Mouse (Mus musculus): ENCODE data around the gene Ankrd34a. TPM values are rescaled to one million over a fixed set of nuclear protein-coding genes. Genes with fewer than 3 reads are reported as not detected.
A peak's percentile ranks its signal among the peaks of the same experiment; 100 is the strongest.

Gene Ankrd34a
- total and polyA plus RNA-seq, 3 experiments, result 0.04 to 0.11 TPM; not detected in 1

GRCm38 (mm10) chr3:96573611-96574511, 22.6 kb upstream of the Ankrd34a start:
- Histone ChIP-seq H3K4me1 (ENCODE audit: control insufficient read depth in 1 of 2, insufficient read depth in 2 of 2) (peaks cover 12 to 49% of the 10 kb centered on the region in 2 experiments), H3K27ac (ENCODE audit: insufficient read depth, low read depth) (no peak overlapping the region), H3K9ac (ENCODE audit: insufficient read depth, low read depth) (no peak overlapping the region), H3K4me3 (replicated peaks in 1 of 3; ENCODE audit: low read depth in 2 of 3, low read length in 2 of 3, poor library complexity in 1 of 3) (no peak overlapping the region), H3K79me2 (replicated peaks; ENCODE audit: control insufficient read depth, extremely low read depth, insufficient read depth, poor library complexity, severe bottlenecking) (no peaks in the 10 kb centered on the region), H3K9me3 (replicated peaks; ENCODE audit: low read length) (no peaks in the 10 kb centered on the region), H3K27me3 (replicated peaks) (no peaks in the 10 kb centered on the region), H3K36me3 (replicated peaks in 1 of 2; ENCODE audit: control insufficient read depth in 1 of 2, insufficient read depth in 1 of 2, low read length in 1 of 2) (peaks cover 0 to 4% of the 10 kb centered on the region in 2 experiments), H3K4me2 (ENCODE audit: insufficient read depth, low read depth, poor library complexity, severe bottlenecking) (no peak overlapping the region)
- DNase-seq (ENCODE audit: extremely low read depth), result no peak
- TF ChIP-seq ELF1 (IDR thresholded peaks at IDR 0.05; ENCODE audit: low read depth, low read length), result no peak
- TF ChIP-seq SMC3 (IDR thresholded peaks at IDR 0.05; ENCODE audit: low read depth, low read length), result no peak
- TF ChIP-seq ZC3H11A (IDR thresholded peaks at IDR 0.05; ENCODE audit: low read depth, low read length), result no peak
- TF ChIP-seq NRF1 (IDR thresholded peaks at IDR 0.05; ENCODE audit: low read depth, low read length), result no peak
- in situ Hi-C loops (cut with MboI; ENCODE audit: low pct_ligation_motif_present, low pct_unique_long_range_greater_than_20kb, low sequenced_read_pairs) (no loop called here), dilution Hi-C loops (cut with MboI; ENCODE audit: extremely low pct_ligation_motif_present, extremely low pct_unique_long_range_greater_than_20kb, low sequenced_read_pairs) (no loop called here)

- TF ChIP-seq RCOR1 (conservative IDR thresholded peaks at IDR 0.05; ENCODE audit: low read depth, low read length) (no peak), ELF1 (IDR thresholded peaks at IDR 0.05; ENCODE audit: low read depth, low read length) (peak; percentile 31; the same call in 1 of the 2 replicates)
- peaks cover 13 to 50% of the 10 kb centered on the region in 2 experiments for H3K4me1 ChIP-seq (ENCODE audit: control insufficient read depth in 1 of 2, insufficient read depth in 2 of 2)
- no peak overlapping the region for H3K27ac ChIP-seq (ENCODE audit: insufficient read depth, low read depth)
- H3K36me3 ChIP-seq (replicated peaks in 1 of 2; ENCODE audit: control insufficient read depth in 1 of 2, insufficient read depth in 1 of 2, low read length in 1 of 2), result peaks cover 0 to 5% of the 10 kb centered on the region in 2 experiments
- dilution Hi-C loops (cut with MboI; ENCODE audit: extremely low pct_ligation_motif_present, extremely low pct_unique_long_range_greater_than_20kb, low sequenced_read_pairs) (no loop called here), in situ Hi-C loops (cut with MboI; ENCODE audit: low pct_ligation_motif_present, low pct_unique_long_range_greater_than_20kb, low sequenced_read_pairs) (no loop called here)
- no peak for DNase-seq (ENCODE audit: extremely low read depth)
- peak overlapping the region; percentile 67; the same call in 1 of the 2 replicates for H3K4me2 ChIP-seq (ENCODE audit: insufficient read depth, low read depth, poor library complexity, severe bottlenecking)
- no peaks in the 10 kb centered on the region for H3K9me3 ChIP-seq (replicated peaks; ENCODE audit: low read length)
- H3K4me3 ChIP-seq (replicated peaks in 1 of 3; ENCODE audit: low read depth in 2 of 3, low read length in 2 of 3, poor library complexity in 1 of 3), result peak overlapping the region in 2 of 3 experiments; percentile 4 to 52
- peak overlapping the region; percentile 95 for H3K9ac ChIP-seq (ENCODE audit: insufficient read depth, low read depth)
- H3K79me2 ChIP-seq (replicated peaks; ENCODE audit: control insufficient read depth, extremely low read depth, insufficient read depth, poor library complexity, severe bottlenecking), result no peaks in the 10 kb centered on the region
- H3K27me3 ChIP-seq (replicated peaks), result no peaks in the 10 kb centered on the region
These were observed 21.0 kb upstream of the Ankrd34a start for GRCm38 (mm10) chr3:96575272-96575984.

- Histone ChIP-seq H3K9me3 (replicated peaks; ENCODE audit: low read length) (no peaks in the 10 kb centered on the region), H3K9ac (ENCODE audit: insufficient read depth, low read depth) (peak overlapping the region; percentile 95), H3K4me3 (replicated peaks in 1 of 3; ENCODE audit: low read depth in 2 of 3, low read length in 2 of 3, poor library complexity in 1 of 3) (peak overlapping the region; percentile 52 to 62 (median 56)), H3K4me2 (ENCODE audit: insufficient read depth, low read depth, poor library complexity, severe bottlenecking) (peak overlapping the region; percentile 67), H3K36me3 (replicated peaks in 1 of 2; ENCODE audit: control insufficient read depth in 1 of 2, insufficient read depth in 1 of 2, low read length in 1 of 2) (peaks cover 0 to 5% of the 10 kb centered on the region in 2 experiments), H3K27me3 (replicated peaks) (no peaks in the 10 kb centered on the region), H3K27ac (ENCODE audit: insufficient read depth, low read depth) (peak overlapping the region; percentile 89), H3K4me1 (ENCODE audit: control insufficient read depth in 1 of 2, insufficient read depth in 2 of 2) (peaks cover 13 to 52% of the 10 kb centered on the region in 2 experiments), H3K79me2 (replicated peaks; ENCODE audit: control insufficient read depth, extremely low read depth, insufficient read depth, poor library complexity, severe bottlenecking) (no peaks in the 10 kb centered on the region)
- in situ Hi-C loops (cut with MboI; ENCODE audit: low pct_ligation_motif_present, low pct_unique_long_range_greater_than_20kb, low sequenced_read_pairs), result no loop called here
- dilution Hi-C loops (cut with MboI; ENCODE audit: extremely low pct_ligation_motif_present, extremely low pct_unique_long_range_greater_than_20kb, low sequenced_read_pairs), result no loop called here
- peak; percentile 48 for DNase-seq (ENCODE audit: extremely low read depth)
- TF ChIP-seq NRF1 (IDR thresholded peaks at IDR 0.05; ENCODE audit: low read depth, low read length) (no peak), BHLHE40 (IDR thresholded peaks at IDR 0.05; ENCODE audit: low read depth, low read length) (0 out of 2 replicates have a peak, but pooled peaks have one; percentile 18), POLR2AphosphoS2 (IDR thresholded peaks at IDR 0.05; ENCODE audit: low read depth, low read length) (no peak), ETS1 (conservative IDR thresholded peaks at IDR 0.05; ENCODE audit: low read depth, low read length) (no peak), ZC3H11A (IDR thresholded peaks at IDR 0.05; ENCODE audit: low read depth, low read length) (no peak), CHD1 (IDR thresholded peaks at IDR 0.05; ENCODE audit: low read depth, low read length) (peak; percentile 44; the same call in 1 of the 2 replicates), MAZ (IDR thresholded peaks at IDR 0.05; ENCODE audit: low read depth, low read length) (no peak), MYC (IDR thresholded peaks at IDR 0.05; ENCODE audit: low read depth, low read length) (no peak), UBTF (IDR thresholded peaks at IDR 0.05; ENCODE audit: low read depth, low read length) (0 out of 2 replicates have a peak, but pooled peaks have one; percentile 54), ZMIZ1 (IDR thresholded peaks at IDR 0.05; ENCODE audit: low read depth, low read length) (no peak), ELF1 (IDR thresholded peaks at IDR 0.05; ENCODE audit: low read depth, low read length) (no peak), MEF2A (IDR thresholded peaks at IDR 0.05; ENCODE audit: borderline replicate concordance, low read depth, low read length) (no peak; the same call in none of the 2 replicates), RCOR1 (conservative IDR thresholded peaks at IDR 0.05; ENCODE audit: low read depth, low read length) (no peak), ZKSCAN1 (IDR thresholded peaks at IDR 0.05; ENCODE audit: borderline replicate concordance, low read depth, low read length) (no peak), CHD2 (IDR thresholded peaks at IDR 0.05; ENCODE audit: low read length) (no peak), MXI1 (IDR thresholded peaks at IDR 0.05; ENCODE audit: low read depth, low read length) (no peak), NELFE (IDR thresholded peaks at IDR 0.05; ENCODE audit: low read depth, low read length) (no peak), JUND (conservative IDR thresholded peaks at IDR 0.05; ENCODE audit: low read depth, low read length) (no peak)
These were observed 20.3 kb upstream of the Ankrd34a start for GRCm38 (mm10) chr3:96576005-96576658.

Data from CH12.LX (cell line).